Mouse (Mus musculus) adrenal gland, adult 10 weeks (tissue): ENCODE results near the gene Gm12800. TPM values are rescaled to one million over a fixed set of nuclear protein-coding genes. Genes with fewer than 3 reads are reported as not detected.

Source experiments
- polyA plus RNA-seq: library from polyadenylated mRNA; stranded (reverse); fragments of 350-450 nt; fragmentation: Illumina TruSeq; extraction: RNeasy Lipid Tissue Mini Kit (QIAGEN cat#74804); gene quantifications from one replicate; pipeline ENCODE4 v1.2.3, GENCODE M21; 2014; ENCODE audit warnings: low read depth, low replicate concordance

Gm12800 gene
- polyA plus RNA-seq, result not detected

DNA sequence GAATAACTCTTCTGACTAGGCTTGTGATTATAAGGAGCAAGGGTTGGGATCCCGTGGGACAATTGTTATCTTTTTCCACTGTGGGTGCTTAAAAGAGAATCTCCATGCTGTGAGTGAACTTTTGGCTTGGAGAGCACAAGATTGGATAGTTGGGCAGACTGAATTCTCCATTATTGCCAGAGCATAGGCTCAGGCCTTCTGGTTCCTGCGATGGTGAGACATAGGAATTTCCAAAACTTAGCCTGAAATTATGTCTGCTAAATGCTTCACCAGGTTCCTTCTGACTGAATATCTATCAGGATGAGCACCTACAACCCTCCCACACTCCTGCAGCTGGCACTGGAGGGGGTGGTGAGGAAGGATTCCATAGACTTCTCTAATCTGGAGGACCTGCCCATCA is at the start of gene Gm12800:
TSS of gene Gm12800 (plus strand) at position 301 of the 400 bp plus-strand sequence.

DNA sequence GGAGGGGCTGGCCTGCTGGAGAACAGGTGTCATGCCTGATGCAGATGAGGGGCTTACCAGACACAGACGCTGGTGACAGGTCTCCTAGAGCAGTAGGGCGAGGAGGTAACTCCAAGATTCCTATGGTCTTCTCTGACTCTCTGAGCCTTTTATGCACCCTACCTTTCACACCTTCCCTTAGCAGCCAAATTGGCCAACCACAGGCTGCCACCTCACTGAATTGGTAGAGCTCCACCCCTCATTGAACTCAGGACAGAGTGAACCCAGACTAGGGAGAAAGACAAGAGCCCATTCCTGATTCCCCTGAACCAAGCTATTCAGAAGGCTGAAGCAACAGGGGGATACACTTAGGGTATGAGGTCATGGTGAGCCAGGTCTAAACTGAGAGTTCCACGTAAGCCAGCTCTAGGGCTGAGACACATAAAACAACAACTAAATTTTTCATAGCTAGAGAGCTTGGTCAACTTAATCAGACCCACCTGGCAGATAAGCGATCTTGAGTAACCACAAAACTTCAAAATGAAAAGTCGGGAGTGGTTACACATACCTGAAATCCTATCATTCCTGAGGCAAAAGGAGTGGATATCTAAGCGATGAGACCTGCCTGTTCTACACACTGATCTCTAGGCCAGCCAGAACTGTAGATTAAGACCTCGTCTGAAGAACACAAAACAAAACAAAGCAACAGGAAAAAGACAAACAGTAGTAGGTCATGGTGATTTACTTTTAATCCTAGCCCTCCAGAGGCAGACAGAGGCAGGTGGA is 15.1 kb upstream of the Gm12800 start, which contains the start of gene C130073F10Rik:
TSS of gene C130073F10Rik (minus strand) at position 134 of the 765 bp plus-strand sequence.

DNA sequence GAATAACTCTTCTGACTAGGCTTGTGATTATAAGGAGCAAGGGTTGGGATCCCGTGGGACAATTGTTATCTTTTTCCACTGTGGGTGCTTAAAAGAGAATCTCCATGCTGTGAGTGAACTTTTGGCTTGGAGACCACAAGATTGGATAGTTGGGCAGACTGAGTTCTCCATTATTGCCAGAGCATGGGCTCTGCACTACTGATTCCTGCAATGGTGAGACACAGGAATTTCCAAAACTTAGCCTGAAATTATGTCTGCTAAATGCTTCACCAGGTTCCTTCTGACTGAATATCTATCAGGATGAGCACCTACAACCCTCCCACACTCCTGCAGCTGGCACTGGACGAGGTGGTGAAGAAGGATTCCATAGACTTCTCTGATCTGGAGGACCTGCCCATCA is 31.2 kb downstream of the Gm12800 start, which contains the start of gene Gm12794:
TSS of gene Gm12794 (plus strand) at position 301 of the 400 bp plus-strand sequence.

Other genes with a start within 250 kb of the Gm12800 start
- gene Lepr, start 191.7 kb upstream of the Gm12800 start, polyA plus RNA-seq, result 18.7 TPM
- not detected for gene B020004J07Rik, start 65.1 kb upstream of the Gm12800 start, polyA plus RNA-seq
- gene C130073F10Rik, start 15.3 kb upstream of the Gm12800 start, polyA plus RNA-seq, result not detected
- gene Gm12794, start 31.3 kb downstream of the Gm12800 start, polyA plus RNA-seq, result not detected
- not detected for gene Gm12790, start 71.9 kb downstream of the Gm12800 start, polyA plus RNA-seq
- not detected for gene Gm12789, start 77.5 kb downstream of the Gm12800 start, polyA plus RNA-seq
- 4.4 TPM for gene Pde4b, start 178.4 kb downstream of the Gm12800 start, polyA plus RNA-seq